Mouse (Mus musculus): ENCODE measurements around the gene Cacnb4. TPM values are rescaled to one million over a fixed set of nuclear protein-coding genes. Genes with fewer than 3 reads are reported as not detected.

Cacnb4 gene
- polyA plus RNA-seq, 1 experiment = 0.04 TPM

GRCm38 (mm10) chr2:52547331-52547730 is 129.3 kb downstream of the Cacnb4 start:
- WGBS = 77% methylated on average over 11 of the region's 11 CpGs
- DNase-seq = no peak
- TF ChIP-seq POLR2A (IDR thresholded peaks at IDR 0.05; ENCODE audit: borderline replicate concordance, extremely low read depth, low read depth, low read length) = no peak
- TF ChIP-seq CTCF (IDR thresholded peaks at IDR 0.05; ENCODE audit: insufficient read depth, low read length) = no peak
- no peaks in the 10 kb centered on the region for H3K4me1 ChIP-seq (ENCODE audit: control insufficient read depth, insufficient read depth, low read length)
- no peak overlapping the region for H3K4me3 ChIP-seq (replicated peaks; ENCODE audit: extremely low read depth, low read depth, low read length)

DNA sequence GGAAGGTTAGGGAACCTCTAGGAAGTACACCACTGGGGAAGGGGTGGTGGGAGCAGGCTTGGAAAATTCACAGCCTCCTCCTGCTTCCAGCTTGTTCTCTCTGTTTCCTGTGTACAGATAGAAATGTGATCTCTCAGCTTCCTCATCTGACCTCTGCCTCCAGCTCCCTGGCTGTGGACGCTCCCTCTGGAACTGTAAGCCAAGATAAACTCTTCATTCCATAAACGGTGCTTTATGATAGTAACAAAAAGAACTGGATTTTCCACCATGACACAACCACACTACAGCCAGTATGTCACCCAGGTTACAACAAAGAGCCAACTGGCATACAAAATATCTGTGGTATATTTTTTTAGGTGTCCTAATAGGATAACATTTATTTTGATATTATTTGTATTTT is 132.1 kb downstream of the Cacnb4 start:
- 43% methylated on average over 2 of the region's 2 CpGs for WGBS
- no peak for DNase-seq
- no peak for TF ChIP-seq POLR2A (IDR thresholded peaks at IDR 0.05; ENCODE audit: borderline replicate concordance, extremely low read depth, low read depth, low read length)
- TF ChIP-seq CTCF (IDR thresholded peaks at IDR 0.05; ENCODE audit: insufficient read depth, low read length) = no peak

GRCm38 (mm10) chr2:52541068-52541467 is 135.6 kb downstream of the Cacnb4 start:
- TF ChIP-seq CTCF (IDR thresholded peaks at IDR 0.05; ENCODE audit: insufficient read depth, low read length) (no peak), POLR2A (IDR thresholded peaks at IDR 0.05; ENCODE audit: borderline replicate concordance, extremely low read depth, low read depth, low read length) (no peak)
- 73% methylated on average over 4 of the region's 4 CpGs for WGBS
- DNase-seq = no peak
- Histone ChIP-seq H3K4me1 (ENCODE audit: control insufficient read depth, insufficient read depth, low read length) (no peaks in the 10 kb centered on the region), H3K4me3 (replicated peaks; ENCODE audit: extremely low read depth, low read depth, low read length) (no peak overlapping the region)

More for the DNA sequence above, 132.1 kb downstream of the Cacnb4 start:
- Histone ChIP-seq H3K4me1 (ENCODE audit: control insufficient read depth, insufficient read depth, low read length) (no peaks in the 10 kb centered on the region), H3K4me3 (replicated peaks; ENCODE audit: extremely low read depth, low read depth, low read length) (no peak overlapping the region)

GRCm38 (mm10) chr2:52539318-52539717 is 137.3 kb downstream of the Cacnb4 start:
- 81% methylated on average over 6 of the region's 6 CpGs for WGBS
- no peak for DNase-seq
- Histone ChIP-seq H3K4me1 (ENCODE audit: control insufficient read depth, insufficient read depth, low read length) (no peaks in the 10 kb centered on the region), H3K4me3 (replicated peaks; ENCODE audit: extremely low read depth, low read depth, low read length) (no peak overlapping the region)
- TF ChIP-seq CTCF (IDR thresholded peaks at IDR 0.05; ENCODE audit: insufficient read depth, low read length) (no peak), POLR2A (IDR thresholded peaks at IDR 0.05; ENCODE audit: borderline replicate concordance, extremely low read depth, low read depth, low read length) (no peak)

GRCm38 (mm10) chr2:52537645-52538044 is 139.0 kb downstream of the Cacnb4 start:
- DNase-seq = no peak
- TF ChIP-seq POLR2A (IDR thresholded peaks at IDR 0.05; ENCODE audit: borderline replicate concordance, extremely low read depth, low read depth, low read length) (no peak), CTCF (IDR thresholded peaks at IDR 0.05; ENCODE audit: insufficient read depth, low read length) (no peak)
- 61% methylated on average over 3 of the region's 3 CpGs for WGBS

DNA sequence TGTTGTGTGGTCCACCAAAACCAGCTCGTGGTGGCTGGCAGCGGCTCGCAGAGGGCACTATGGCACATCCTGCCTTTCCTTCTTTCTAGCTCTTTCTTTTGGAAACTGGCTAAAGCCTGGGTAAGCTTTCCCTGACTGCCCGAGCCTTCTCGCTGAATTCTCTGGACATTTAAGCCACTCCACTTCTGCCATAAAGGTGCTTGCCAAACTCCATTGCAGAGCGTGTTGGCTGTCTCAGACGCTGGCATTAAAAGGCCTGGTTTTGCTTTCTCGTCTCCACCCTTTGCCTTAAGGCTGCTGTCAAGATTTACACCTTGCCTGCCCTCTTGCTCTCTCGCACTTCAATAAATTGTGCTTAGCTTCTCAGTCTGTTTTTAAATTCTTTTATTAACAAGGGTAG is 139.5 kb downstream of the Cacnb4 start:
- Histone ChIP-seq H3K4me1 (ENCODE audit: control insufficient read depth, insufficient read depth, low read length) (no peaks in the 10 kb centered on the region), H3K4me3 (replicated peaks; ENCODE audit: extremely low read depth, low read depth, low read length) (no peak overlapping the region)
- DNase-seq = no peak
- TF ChIP-seq POLR2A (IDR thresholded peaks at IDR 0.05; ENCODE audit: borderline replicate concordance, extremely low read depth, low read depth, low read length) = no peak
- no peak for TF ChIP-seq CTCF (IDR thresholded peaks at IDR 0.05; ENCODE audit: insufficient read depth, low read length)
- 91% methylated on average over 9 of the region's 9 CpGs for WGBS

More at GRCm38 (mm10) chr2:52537645-52538044, 139.0 kb downstream of the Cacnb4 start:
- Histone ChIP-seq H3K4me1 (ENCODE audit: control insufficient read depth, insufficient read depth, low read length) (no peaks in the 10 kb centered on the region), H3K4me3 (replicated peaks; ENCODE audit: extremely low read depth, low read depth, low read length) (no peak overlapping the region)

DNA sequence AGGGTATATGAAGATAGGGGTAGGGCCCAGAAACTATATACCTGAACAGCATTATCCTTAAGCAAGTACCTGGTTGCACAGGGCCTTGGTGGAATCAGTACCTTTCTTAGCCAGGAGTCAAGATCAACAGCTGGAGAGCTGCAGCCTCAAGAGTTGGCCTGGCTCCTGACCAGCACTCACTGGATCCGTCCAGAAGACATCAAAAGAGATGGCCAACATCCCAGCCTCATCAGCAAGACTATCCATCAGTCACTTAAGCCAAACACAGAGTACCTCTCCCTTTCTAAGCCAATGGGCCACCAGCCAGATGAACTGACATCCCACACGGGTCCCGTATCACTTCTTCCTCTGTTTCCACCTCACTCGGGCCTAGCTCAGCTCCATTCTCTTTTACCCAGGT is 140.1 kb downstream of the Cacnb4 start:
- WGBS = 60% methylated on average over 4 of the region's 4 CpGs
- no peaks in the 10 kb centered on the region for H3K4me1 ChIP-seq (ENCODE audit: control insufficient read depth, insufficient read depth, low read length)
- no peak for TF ChIP-seq POLR2A (IDR thresholded peaks at IDR 0.05; ENCODE audit: borderline replicate concordance, extremely low read depth, low read depth, low read length)
- TF ChIP-seq CTCF (IDR thresholded peaks at IDR 0.05; ENCODE audit: insufficient read depth, low read length) = no peak
- H3K4me3 ChIP-seq (replicated peaks; ENCODE audit: extremely low read depth, low read depth, low read length) = no peak overlapping the region
- no peak for DNase-seq

GRCm38 (mm10) chr2:52533696-52534095 is 142.9 kb downstream of the Cacnb4 start:
- no peak for TF ChIP-seq CTCF (IDR thresholded peaks at IDR 0.05; ENCODE audit: insufficient read depth, low read length)
- TF ChIP-seq POLR2A (IDR thresholded peaks at IDR 0.05; ENCODE audit: borderline replicate concordance, extremely low read depth, low read depth, low read length) = no peak
- H3K4me1 ChIP-seq (ENCODE audit: control insufficient read depth, insufficient read depth, low read length) = no peaks in the 10 kb centered on the region
- no peak for DNase-seq
- WGBS = 58% methylated on average over 5 of the region's 5 CpGs
- H3K4me3 ChIP-seq (replicated peaks; ENCODE audit: extremely low read depth, low read depth, low read length) = no peak overlapping the region

DNA sequence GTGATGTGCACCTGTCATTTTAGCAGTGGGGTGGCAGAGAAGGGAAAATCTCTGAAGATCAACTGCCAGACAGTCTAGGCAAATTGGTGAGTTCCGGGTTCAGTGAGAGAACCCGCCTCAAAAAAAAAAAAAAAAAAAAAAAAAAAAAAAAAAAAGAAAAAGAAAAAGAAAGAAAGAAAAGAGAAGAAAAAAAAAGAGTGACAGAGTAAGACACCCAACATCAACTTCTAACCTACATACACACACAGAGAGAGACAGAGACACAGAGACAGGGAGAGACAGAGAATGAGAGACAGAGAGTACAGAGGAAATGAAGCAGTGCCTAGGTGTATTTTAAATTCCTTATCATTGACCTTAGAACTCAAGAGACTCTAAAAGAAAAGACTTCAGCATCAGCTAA is 146.1 kb downstream of the Cacnb4 start:
- no peak for TF ChIP-seq POLR2A (IDR thresholded peaks at IDR 0.05; ENCODE audit: borderline replicate concordance, extremely low read depth, low read depth, low read length)
- no peak for TF ChIP-seq CTCF (IDR thresholded peaks at IDR 0.05; ENCODE audit: insufficient read depth, low read length)
- 82% methylated on average over 2 of the region's 2 CpGs for WGBS
- DNase-seq = no peak
- H3K4me1 ChIP-seq (ENCODE audit: control insufficient read depth, insufficient read depth, low read length) = no peaks in the 10 kb centered on the region
- no peak overlapping the region for H3K4me3 ChIP-seq (replicated peaks; ENCODE audit: extremely low read depth, low read depth, low read length)

GRCm38 (mm10) chr2:52529245-52529644 is 147.4 kb downstream of the Cacnb4 start:
- 84% methylated on average over 7 of the region's 7 CpGs for WGBS
- no peak for DNase-seq
- TF ChIP-seq POLR2A (IDR thresholded peaks at IDR 0.05; ENCODE audit: borderline replicate concordance, extremely low read depth, low read depth, low read length) = no peak
- no peak for TF ChIP-seq CTCF (IDR thresholded peaks at IDR 0.05; ENCODE audit: insufficient read depth, low read length)
- Histone ChIP-seq H3K4me1 (ENCODE audit: control insufficient read depth, insufficient read depth, low read length) (no peaks in the 10 kb centered on the region), H3K4me3 (replicated peaks; ENCODE audit: extremely low read depth, low read depth, low read length) (no peak overlapping the region)
